Mouse (Mus musculus) midbrain, embryonic 10.5 days (tissue): ENCODE results near the gene 4930402H24Rik. TPM values are rescaled to one million over a fixed set of nuclear protein-coding genes. Genes with fewer than 3 reads are reported as not detected.

ENCODE experiments used
- DNase-seq: peaks from one replicate; pipeline ENCODE4 v3.0.0-alpha.2; 2017; ENCODE audit warnings: low spot score
- H3K27ac ChIP-seq: fragments of 300-500 bp; sonication (generic); replicated peaks from 2 replicates; pipeline ENCODE4 v1.5.1; 2016; ENCODE audit warnings: mild to moderate bottlenecking
- H3K27me3 ChIP-seq: fragments of 300-500 bp; sonication (generic); 2 replicates; pipeline ENCODE4 v1.6.1; 2016; ENCODE audit warnings: low read depth, mild to moderate bottlenecking; ENCODE audit not compliant: poor library complexity, severe bottlenecking
- H3K36me3 ChIP-seq: fragments of 300-500 bp; sonication (generic); 2 replicates; pipeline ENCODE4 v1.6.1; 2016; ENCODE audit warnings: mild to moderate bottlenecking, moderate library complexity
- H3K4me1 ChIP-seq: fragments of 300-500 bp; sonication (generic); 2 replicates; pipeline ENCODE4 v1.6.1; 2016
- H3K4me3 ChIP-seq: fragments of 300-500 bp; sonication (generic); 2 replicates; pipeline ENCODE4 v1.5.1; 2016; ENCODE audit warnings: mild to moderate bottlenecking, moderate library complexity
- H3K9me3 ChIP-seq: fragments of 300-500 bp; sonication (generic); replicated peaks from 2 replicates; pipeline ENCODE4 v1.6.1; 2016; ENCODE audit warnings: mild to moderate bottlenecking
- WGBS: fragments of 180-500 bp; shearing (Covaris S2); methylation state at CpG from one replicate; pipeline ENCODE4 v1.1.7; 2016; 5-methylcytosine and 5-hydroxymethylcytosine counted together
- polyA plus RNA-seq: library from polyadenylated mRNA; unstranded; fragments of >200 nt; fragmentation: Nextera tagmentation; extraction: Ambion mirVana; gene quantifications from 2 replicates; pipeline ENCODE4 v1.2.1, GENCODE M21; 2016

The 4930402H24Rik gene
- polyA plus RNA-seq, 1 experiment from 2014 or later: 28.3 TPM

- H3K9me3 ChIP-seq: no peaks in the 10 kb centered on the region
- H3K36me3 ChIP-seq: peaks cover 50% of the 10 kb centered on the region
- H3K4me1 ChIP-seq: no peaks in the 10 kb centered on the region
- H3K27ac ChIP-seq: no peak overlapping the region
- 90% methylated on average over 3 of the region's 3 CpGs for WGBS
- H3K4me3 ChIP-seq: no peak overlapping the region
- H3K27me3 ChIP-seq: no peaks in the 10 kb centered on the region
- no peak for DNase-seq
These were observed 121.3 kb downstream of the 4930402H24Rik start for GRCm38 (mm10) chr2:130784939-130785338.

DNA sequence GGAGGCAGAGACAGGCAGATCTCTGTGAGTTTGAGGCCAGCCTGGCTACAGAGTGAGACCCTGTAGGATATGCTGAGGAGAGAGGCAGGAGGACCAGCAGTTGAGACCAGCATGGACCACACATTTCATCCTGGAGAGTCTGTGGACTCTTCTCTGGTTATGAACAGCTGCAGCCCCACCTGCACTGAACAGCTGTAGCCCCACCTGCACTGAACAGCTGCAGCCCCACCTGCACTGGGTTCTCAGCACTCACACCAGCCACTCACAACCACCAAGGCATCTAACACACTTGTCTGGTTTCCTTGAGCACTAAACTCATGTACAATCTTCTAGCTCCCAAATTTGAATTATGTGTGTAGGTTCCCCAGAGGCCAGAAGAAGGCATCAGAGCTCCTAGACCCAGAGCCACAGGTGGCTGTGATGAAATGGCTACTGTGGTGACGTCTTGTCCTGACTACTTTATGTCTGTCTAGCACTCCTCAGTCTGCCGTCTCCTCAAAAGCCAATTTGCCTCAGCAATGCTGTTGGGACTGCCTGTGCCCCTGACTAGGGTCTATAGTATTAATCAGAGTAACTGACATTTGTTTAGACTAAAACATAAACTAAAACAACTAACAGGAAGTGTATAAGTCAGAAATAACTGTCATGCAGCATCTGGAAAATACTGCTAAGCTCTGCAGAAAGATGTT lies 125.4 kb downstream of the 4930402H24Rik start:
- peaks cover 64% of the 10 kb centered on the region for H3K36me3 ChIP-seq
- 89% methylated on average over 2 of the region's 2 CpGs for WGBS
- no peak overlapping the region for H3K27ac ChIP-seq
- no peak overlapping the region for H3K4me3 ChIP-seq
- no peak for DNase-seq
- no peaks in the 10 kb centered on the region for H3K4me1 ChIP-seq
- no peaks in the 10 kb centered on the region for H3K9me3 ChIP-seq
- H3K27me3 ChIP-seq: no peaks in the 10 kb centered on the region

- no peak overlapping the region for H3K27ac ChIP-seq
- DNase-seq: no peak
- peaks cover 68% of the 10 kb centered on the region for H3K36me3 ChIP-seq
- WGBS: 66% methylated on average over 1 of the region's 1 CpGs
- H3K9me3 ChIP-seq: no peaks in the 10 kb centered on the region
- no peaks in the 10 kb centered on the region for H3K27me3 ChIP-seq
- H3K4me1 ChIP-seq: no peaks in the 10 kb centered on the region
- H3K4me3 ChIP-seq: no peak overlapping the region
These were observed 126.3 kb downstream of the 4930402H24Rik start for GRCm38 (mm10) chr2:130779935-130780334.

- Histone ChIP-seq H3K4me1 (no peaks in the 10 kb centered on the region), H3K9me3 (no peaks in the 10 kb centered on the region), H3K27me3 (no peaks in the 10 kb centered on the region), H3K4me3 (no peak overlapping the region), H3K36me3 (peaks cover 64% of the 10 kb centered on the region), H3K27ac (no peak overlapping the region)
- WGBS: 85% methylated on average over 7 of the region's 7 CpGs
- DNase-seq: no peak
These were observed 129.6 kb downstream of the 4930402H24Rik start for GRCm38 (mm10) chr2:130776610-130777009.

GRCm38 (mm10) chr2:130767483-130767882 lies 138.7 kb downstream of the 4930402H24Rik start:
- Histone ChIP-seq H3K4me3 (no peak overlapping the region), H3K4me1 (no peaks in the 10 kb centered on the region), H3K27me3 (no peaks in the 10 kb centered on the region), H3K9me3 (no peaks in the 10 kb centered on the region), H3K36me3 (peaks cover 55% of the 10 kb centered on the region), H3K27ac (no peak overlapping the region)
- no peak for DNase-seq
- WGBS: 68% methylated on average over 2 of the region's 2 CpGs

- H3K4me1 ChIP-seq: peaks cover 6% of the 10 kb centered on the region
- H3K36me3 ChIP-seq: peaks cover 60% of the 10 kb centered on the region
- no peaks in the 10 kb centered on the region for H3K27me3 ChIP-seq
- no peak overlapping the region for H3K27ac ChIP-seq
- no peak for DNase-seq
- no peak overlapping the region for H3K4me3 ChIP-seq
- H3K9me3 ChIP-seq: no peaks in the 10 kb centered on the region
- WGBS: 91% methylated on average over 3 of the region's 3 CpGs
These were observed 140.8 kb downstream of the 4930402H24Rik start for GRCm38 (mm10) chr2:130765396-130765795.

- WGBS: 68% methylated on average over 6 of the region's 6 CpGs
- H3K4me3 ChIP-seq: no peak overlapping the region
- H3K27me3 ChIP-seq: no peaks in the 10 kb centered on the region
- H3K36me3 ChIP-seq: peaks cover 47% of the 10 kb centered on the region
- DNase-seq: no peak
- H3K4me1 ChIP-seq: peaks cover 6% of the 10 kb centered on the region
- no peaks in the 10 kb centered on the region for H3K9me3 ChIP-seq
- H3K27ac ChIP-seq: 0 out of 2 replicates have a peak overlapping the region, but pooled peaks have one; percentile 33
These were observed 145.3 kb downstream of the 4930402H24Rik start for GRCm38 (mm10) chr2:130760876-130761275.

- Histone ChIP-seq H3K4me3 (no peak overlapping the region), H3K4me1 (peaks cover 8% of the 10 kb centered on the region), H3K36me3 (peaks cover 8% of the 10 kb centered on the region), H3K27me3 (no peaks in the 10 kb centered on the region), H3K27ac (no peak overlapping the region), H3K9me3 (no peaks in the 10 kb centered on the region)
- whole genome bisulfite sequencing: 64% methylated on average over 7 of the region's 7 CpGs
- no peak for DNase-seq
These were observed 151.1 kb downstream of the 4930402H24Rik start for GRCm38 (mm10) chr2:130755061-130755607.

DNA sequence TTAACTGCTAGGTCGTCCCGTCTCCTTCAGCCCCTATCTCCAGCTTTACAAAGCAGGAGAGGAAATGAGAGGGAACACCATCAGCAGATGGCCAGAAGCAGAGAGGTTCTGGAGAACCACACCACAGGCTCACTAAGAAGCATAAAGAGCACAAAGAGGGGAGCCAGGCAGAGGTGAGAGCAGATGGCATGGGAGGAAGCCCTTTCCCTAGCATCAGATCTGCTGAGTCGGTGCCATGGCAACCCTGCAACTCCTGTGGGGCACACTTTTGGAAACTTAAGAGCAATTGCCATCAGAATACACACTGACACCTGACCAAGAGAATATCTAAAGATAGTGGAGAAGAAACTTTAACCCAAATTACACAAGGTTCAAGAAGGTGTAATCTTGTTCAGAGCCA lies 151.6 kb downstream of the 4930402H24Rik start:
- Histone ChIP-seq H3K9me3 (no peaks in the 10 kb centered on the region), H3K36me3 (peaks cover 8% of the 10 kb centered on the region), H3K27me3 (no peaks in the 10 kb centered on the region), H3K4me1 (peaks cover 8% of the 10 kb centered on the region), H3K27ac (no peak overlapping the region), H3K4me3 (no peak overlapping the region)
- no peak for DNase-seq
- WGBS: 90% methylated on average over 3 of the region's 3 CpGs

DNA sequence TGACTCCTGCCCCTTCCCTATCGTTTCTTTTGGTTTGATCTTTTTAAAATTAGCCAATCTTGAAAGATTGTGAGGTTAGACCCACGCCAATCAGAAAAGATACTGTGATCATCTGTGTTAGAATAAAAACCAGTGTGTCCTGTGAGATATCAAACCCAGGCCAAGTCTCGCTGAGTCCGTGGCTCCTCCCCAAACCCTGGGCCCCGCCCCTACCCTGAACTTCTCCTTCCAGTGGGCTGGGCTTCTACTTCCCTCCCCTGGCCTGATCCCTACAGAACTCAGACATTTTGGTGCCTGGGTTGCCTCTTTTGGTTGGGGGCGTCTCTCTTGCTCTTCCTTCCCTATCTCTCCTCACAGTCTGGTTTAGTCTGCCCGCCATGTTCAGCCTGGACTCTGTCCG lies 155.8 kb downstream of the 4930402H24Rik start:
- 45% methylated on average over 8 of the region's 8 CpGs for WGBS
- Histone ChIP-seq H3K27ac (no peak overlapping the region), H3K27me3 (no peaks in the 10 kb centered on the region), H3K9me3 (peaks cover 3% of the 10 kb centered on the region; the same call in 1 of the 2 replicates), H3K4me3 (no peak overlapping the region), H3K4me1 (peaks cover 8% of the 10 kb centered on the region), H3K36me3 (peaks cover 33% of the 10 kb centered on the region)
- DNase-seq: no peak

DNA sequence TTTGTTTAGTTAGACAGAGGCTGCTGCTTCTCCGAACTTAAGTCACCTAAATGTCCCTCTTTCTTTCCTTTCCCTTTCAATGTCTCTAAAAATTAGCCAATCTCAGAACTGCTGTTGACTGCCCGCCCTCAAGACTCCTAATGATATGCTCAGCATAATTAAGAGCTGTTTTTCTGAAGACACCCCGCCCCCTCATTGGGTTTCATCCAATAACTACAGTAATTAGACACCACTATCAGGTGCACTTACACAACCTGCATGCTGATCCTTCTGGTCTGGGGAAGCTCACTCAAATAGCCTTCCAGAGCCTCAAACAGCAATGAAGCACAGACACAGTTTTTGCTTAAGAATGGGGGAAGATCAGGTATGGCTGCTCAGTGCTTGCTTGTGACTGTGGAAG lies 156.5 kb downstream of the 4930402H24Rik start:
- no peak overlapping the region for H3K27ac ChIP-seq
- WGBS: 84% methylated on average over 3 of the region's 3 CpGs
- no peak overlapping the region for H3K4me3 ChIP-seq
- DNase-seq: no peak
- peaks cover 41% of the 10 kb centered on the region for H3K36me3 ChIP-seq
- peaks cover 4% of the 10 kb centered on the region; the same call in 1 of the 2 replicates for H3K9me3 ChIP-seq
- peaks cover 8% of the 10 kb centered on the region for H3K4me1 ChIP-seq
- no peaks in the 10 kb centered on the region for H3K27me3 ChIP-seq

- Histone ChIP-seq H3K27ac (no peak overlapping the region), H3K9me3 (peaks cover 8% of the 10 kb centered on the region; the same call in 1 of the 2 replicates), H3K36me3 (peaks cover 86% of the 10 kb centered on the region), H3K4me1 (peaks cover 13% of the 10 kb centered on the region), H3K4me3 (no peak overlapping the region), H3K27me3 (no peaks in the 10 kb centered on the region)
- 94% methylated on average over 1 of the region's 1 CpGs for WGBS
- no peak for DNase-seq
These were observed 162.6 kb downstream of the 4930402H24Rik start for GRCm38 (mm10) chr2:130743576-130743975.

DNA sequence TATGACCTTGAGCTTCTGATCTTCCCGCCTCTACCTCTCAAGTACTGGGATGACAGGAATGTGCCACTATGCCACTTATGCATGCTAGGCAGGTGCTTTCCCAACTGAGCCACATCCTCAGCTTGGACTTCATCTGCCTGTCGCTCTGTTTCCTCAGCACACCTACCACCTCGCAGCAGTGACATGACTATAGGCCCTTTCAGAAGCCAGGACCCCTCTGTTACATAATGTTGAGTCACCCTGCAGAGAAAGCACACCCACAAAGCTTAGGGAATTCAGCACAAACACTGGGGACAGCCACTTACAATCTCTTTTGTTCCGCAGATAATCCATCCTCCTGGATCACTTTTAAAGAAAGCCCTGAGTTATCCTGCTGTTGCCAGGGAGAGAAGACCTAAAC lies 166.1 kb downstream of the 4930402H24Rik start:
- Histone ChIP-seq H3K4me3 (no peak overlapping the region), H3K27me3 (no peaks in the 10 kb centered on the region), H3K9me3 (peaks cover 4% of the 10 kb centered on the region; the same call in 1 of the 2 replicates), H3K27ac (no peak overlapping the region), H3K4me1 (peaks cover 13% of the 10 kb centered on the region), H3K36me3 (peaks cover 84% of the 10 kb centered on the region)
- WGBS: 32% methylated on average over 4 of the region's 4 CpGs
- no peak for DNase-seq
